Mouse (Mus musculus): ENCODE data around the gene Gys1.
"Not testable (repeated sequence)": the region's sequence is repeated elsewhere in the genome, so short reads cannot be mapped to it uniquely, and the experiment has no call there.

Gys1 gene

DNA sequence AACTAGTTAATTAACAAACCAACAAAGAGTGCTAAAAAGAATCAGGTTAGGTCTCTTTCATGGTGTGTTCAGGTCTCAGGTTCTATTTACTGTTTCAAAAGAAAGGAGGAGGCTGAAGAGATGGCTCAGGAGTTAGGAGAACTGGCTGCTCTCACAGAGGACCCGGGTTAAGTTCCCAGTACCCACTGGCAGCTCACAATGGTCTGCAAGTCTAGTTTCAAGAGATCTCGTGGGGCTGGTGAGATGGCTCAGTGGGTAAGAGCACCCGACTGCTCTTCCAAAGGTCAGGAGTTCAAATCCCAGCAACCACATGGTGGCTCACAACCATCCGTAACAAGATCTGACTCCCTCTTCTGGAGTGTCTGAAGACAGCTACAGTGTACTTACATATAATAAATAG lies 45.7 kb downstream of the Gys1 start:
- not testable (repeated sequence) for DNase-seq (ENCODE audit: low read depth, low spot score)

DNA sequence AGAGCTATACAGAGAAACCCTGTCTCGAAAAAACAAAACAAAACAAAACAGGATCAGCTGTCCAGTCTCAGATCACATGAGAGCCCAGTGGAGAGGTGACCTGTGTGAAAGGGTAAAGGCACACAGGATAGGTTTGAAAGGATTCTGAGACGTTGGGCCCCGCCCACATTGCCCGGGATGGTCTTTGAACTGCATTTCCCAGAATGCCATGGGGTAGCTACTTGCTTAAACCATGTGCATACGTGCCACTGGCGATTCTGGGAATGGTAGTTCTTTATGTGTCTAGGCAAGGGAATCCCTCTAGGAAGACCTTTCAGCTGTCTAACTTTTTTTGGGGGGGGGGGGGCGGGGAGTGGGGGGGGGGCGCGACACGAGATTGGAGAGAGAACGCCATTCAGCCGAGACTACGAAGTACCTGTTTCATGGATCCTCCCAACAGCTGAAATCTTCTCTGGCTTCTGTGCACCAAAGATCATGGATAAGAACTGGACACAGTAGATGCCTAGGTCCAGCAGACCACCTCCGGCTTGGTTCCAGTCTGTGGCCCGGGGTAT lies 46.8 kb downstream of the Gys1 start, which contains the start of gene Tulp2:
Tulp2 (plus strand) TSS at position 504 of the 554 bp plus-strand sequence.
- DNase-seq (ENCODE audit: low read depth, low spot score): peak; percentile 90

- no peak for DNase-seq (ENCODE audit: low read depth, low spot score)
These were observed 47.5 kb downstream of the Gys1 start for GRCm38 (mm10) chr7:45482166-45482565.

DNA sequence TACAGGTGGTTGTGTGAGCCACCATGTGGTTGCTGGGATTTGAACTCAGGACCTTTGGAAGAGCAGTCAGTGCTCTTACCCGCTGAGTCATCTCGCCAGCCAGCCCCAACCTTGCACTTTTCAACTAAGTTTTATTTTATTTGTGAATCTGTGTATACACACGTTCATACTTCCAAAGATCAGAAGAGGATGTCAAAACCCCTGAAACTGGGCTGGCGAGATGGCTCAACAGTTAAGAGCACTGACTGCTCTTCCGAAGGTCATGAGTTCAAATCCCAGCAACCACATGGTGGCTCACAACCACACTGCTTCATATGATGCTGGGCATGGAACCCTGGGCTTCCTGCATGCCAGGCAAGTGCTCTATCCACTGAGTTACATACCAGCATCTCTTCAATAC lies 50.3 kb downstream of the Gys1 start:
- not testable (repeated sequence) for DNase-seq (ENCODE audit: low read depth, low spot score)

DNA sequence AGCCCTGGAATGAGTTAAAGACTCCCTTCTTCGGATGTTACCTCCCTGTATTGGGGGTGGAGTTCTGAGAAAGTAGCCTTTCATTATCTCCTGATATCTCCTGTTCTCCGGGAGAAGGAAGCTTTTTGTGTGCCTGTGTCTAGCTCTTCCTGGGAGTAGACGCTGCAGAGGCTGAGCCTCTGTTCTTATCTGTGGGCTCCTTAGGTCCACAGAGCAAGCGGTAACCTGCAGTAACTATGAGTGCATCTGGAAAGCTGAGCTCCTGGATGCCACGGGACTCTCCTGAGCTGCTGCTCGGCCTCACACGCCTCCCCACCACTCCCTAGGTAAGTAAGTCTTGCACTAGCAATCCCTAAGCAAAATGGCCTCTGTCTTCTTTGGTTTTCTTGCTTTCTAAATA lies 51.5 kb downstream of the Gys1 start:
- no peak for DNase-seq (ENCODE audit: low read depth, low spot score)

- DNase-seq (ENCODE audit: low read depth, low spot score): no peak
These were observed 52.2 kb downstream of the Gys1 start, which contains the start of gene Gm45808 for GRCm38 (mm10) chr7:45486761-45487415. Gm45808 (minus strand) TSS chr7:45486811.

DNA sequence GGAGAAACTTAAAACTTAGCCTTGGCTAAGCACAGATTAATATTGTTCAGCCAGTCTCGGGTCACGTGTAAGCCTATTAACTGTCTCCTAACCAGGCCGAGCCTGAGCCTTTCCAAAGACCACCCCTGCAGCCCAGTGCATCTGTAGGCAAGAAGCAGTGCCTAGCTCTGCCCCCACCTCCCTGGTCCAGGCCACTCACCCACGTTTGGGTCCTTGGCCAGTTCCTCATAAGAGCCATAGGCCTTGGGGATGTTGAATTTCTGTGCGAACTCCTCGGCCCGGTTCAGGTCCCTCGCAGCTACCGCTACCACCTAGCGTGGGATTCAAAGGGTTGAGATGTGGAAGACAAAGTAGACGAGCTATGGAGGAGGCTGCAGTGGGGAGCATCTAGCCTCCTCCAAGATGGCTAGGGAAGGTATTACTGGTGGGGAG lies 53.2 kb downstream of the Gys1 start:
- DNase-seq (ENCODE audit: low read depth, low spot score): no peak

GRCm38 (mm10) chr7:45488293-45489204 lies 53.9 kb downstream of the Gys1 start, which contains the start of gene Dhdh:
Dhdh (minus strand) TSS chr7:45488805.
- peak; percentile 64 for DNase-seq (ENCODE audit: low read depth, low spot score)

DNA sequence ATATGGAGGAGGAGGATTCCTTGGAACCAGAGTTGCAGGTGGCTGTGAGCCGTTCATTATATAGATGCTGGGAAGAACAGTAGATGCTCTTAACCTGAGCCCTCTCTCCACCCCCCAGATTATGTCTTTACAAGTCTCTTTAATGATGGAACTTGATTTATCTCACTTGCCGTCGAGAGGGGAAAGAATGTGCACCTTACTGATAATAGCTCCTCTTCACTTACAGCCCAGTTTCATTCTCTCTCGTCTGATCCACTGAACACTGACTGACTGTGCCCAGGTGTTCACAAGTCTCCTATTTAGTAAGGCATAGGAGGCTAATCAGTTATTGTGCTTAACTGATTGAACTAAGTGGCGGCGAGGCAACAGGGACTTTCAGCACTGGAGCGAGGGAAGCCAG lies 54.9 kb downstream of the Gys1 start:
- no peak for DNase-seq (ENCODE audit: low read depth, low spot score)

DNA sequence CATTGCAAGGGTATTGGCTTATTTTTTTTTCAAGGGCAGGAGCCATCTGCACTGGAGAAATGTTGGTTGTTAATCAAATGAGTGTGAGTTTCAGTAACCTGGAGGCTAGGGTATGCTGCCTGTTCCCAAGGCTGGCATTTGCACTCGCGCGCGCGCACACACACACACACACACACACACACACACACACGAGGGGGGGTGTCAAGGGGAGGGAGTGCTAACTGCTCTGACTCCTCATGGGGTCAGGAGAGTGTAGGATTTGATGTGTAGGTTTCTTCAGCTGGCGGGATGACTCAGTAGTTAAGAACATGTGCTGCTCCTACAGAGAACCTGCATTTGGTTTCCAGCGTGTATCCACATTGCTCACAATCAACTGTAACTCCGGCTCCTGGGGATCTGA lies 56.2 kb downstream of the Gys1 start:
- no peak for DNase-seq (ENCODE audit: low read depth, low spot score)

DNA sequence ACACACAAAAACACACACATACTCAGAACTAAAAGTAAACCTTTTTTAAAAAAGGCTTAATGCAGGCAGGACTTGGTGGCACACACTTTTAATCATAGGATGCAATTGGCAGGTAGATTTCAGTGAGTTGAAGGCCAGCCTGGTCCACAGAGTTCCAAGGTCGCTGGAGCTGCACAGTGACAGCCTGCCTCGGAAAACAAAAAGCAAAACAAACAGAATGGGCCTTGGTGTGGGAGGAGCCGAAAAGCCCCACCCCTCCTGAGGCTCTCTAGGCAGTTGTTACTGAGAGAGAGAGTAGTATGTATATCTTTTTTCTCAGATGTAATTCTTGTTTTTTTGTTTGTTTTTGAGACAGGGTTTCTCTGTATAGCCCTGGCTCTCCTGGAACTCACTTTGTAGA lies 56.6 kb downstream of the Gys1 start:
- no peak for DNase-seq (ENCODE audit: low read depth, low spot score)

DNA sequence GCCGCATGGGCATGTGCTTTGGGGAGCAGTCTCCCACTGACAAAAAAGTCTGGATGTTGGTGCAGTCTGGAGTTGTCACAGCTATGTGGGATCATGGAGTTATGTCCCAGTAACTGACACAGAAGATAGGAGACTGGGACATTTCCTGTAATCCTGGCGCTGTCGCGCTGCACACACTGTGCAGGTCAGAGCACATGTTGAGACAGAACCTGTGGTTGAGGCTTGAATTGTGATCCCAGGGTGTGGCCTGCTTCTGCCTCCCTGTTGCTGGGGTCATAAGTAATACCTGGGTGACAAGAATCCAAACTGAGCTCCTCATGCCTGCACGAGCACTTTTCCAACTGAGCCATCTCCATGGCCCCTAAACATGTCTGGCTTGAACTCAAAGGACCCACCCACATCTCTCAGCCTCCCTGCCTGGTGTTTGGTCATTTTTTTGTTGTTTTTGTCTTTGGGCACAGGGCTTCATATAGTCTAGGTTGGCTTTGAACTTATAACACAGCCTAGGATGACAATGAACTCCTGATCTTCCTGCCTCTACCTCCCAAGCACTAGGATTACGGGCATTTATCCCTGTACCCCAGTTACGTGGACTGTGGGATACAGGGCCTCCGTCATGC lies 57.7 kb downstream of the Gys1 start:
- DNase-seq (ENCODE audit: low read depth, low spot score): no peak

DNA sequence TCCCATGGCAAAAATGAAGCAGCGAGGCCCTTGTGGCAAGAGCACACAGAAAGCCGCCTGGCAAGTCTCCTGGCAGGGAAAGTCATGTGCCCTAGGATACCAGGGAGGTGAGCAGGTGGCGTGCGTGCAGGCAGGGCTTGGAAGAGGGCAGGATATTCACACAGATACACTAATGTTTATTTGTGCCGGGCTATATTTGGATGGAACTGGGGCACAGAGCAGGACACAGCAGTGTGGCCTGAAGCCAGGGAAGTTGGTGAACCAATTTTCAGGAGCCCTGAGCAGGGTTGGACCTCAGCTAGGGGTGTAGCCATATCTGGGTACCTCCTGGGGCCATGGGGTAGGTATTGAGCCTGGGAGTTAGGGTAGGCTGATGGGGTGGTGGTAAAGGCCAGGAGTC lies 58.3 kb downstream of the Gys1 start:
- no peak for DNase-seq (ENCODE audit: low read depth, low spot score)

GRCm38 (mm10) chr7:45494548-45494947 lies 59.9 kb downstream of the Gys1 start:
- DNase-seq (ENCODE audit: low read depth, low spot score): no peak

GRCm38 (mm10) chr7:45498427-45498826 lies 63.8 kb downstream of the Gys1 start:
- no peak for DNase-seq (ENCODE audit: low read depth, low spot score)

Measured in ES-CJ7 (cell line).